Mouse (Mus musculus) bone marrow macrophage, adult 2 months (primary cell): ENCODE results near the gene 2610318N02Rik.

Source experiments
- CTCF ChIP-seq: IDR thresholded peaks from 2 replicates; pipeline ENCODE4 v1.5.1; 2012; ENCODE audit warnings: low read depth, mild to moderate bottlenecking, low read length, moderate library complexity
- POLR2A ChIP-seq: IDR thresholded peaks from 2 replicates; pipeline ENCODE4 v1.6.1; 2012; ENCODE audit warnings: mild to moderate bottlenecking, low read depth, low read length, borderline replicate concordance

DNA sequence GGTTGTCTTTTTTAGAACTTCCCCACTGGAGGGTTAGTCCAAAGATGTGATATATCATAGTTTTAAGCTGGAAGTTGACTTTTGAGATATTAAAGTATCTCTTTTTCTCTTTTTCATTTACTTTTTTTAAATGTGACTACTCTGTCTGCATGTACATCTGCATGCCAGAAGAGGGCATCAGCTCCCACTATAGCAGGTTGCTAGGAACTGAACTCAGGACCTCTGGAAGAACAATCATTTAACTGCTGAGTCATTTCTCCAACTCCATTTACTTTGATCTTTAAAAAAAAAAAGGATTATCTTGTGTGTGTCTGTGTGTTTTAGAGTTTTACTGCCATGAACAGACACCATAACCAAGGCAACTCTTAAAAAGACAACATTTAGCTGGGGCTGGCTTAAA lies 48.1 kb downstream of the 2610318N02Rik start:
- TF ChIP-seq CTCF (no peak), POLR2A (no peak)
